Mouse (Mus musculus) ovary, adult 18-20 months (tissue): ENCODE data around the gene Naa35.
A peak's percentile ranks its signal among the peaks of the same experiment; 100 is the strongest.

Experiments used
- DNase-seq: peaks from one replicate; pipeline ENCODE4 v3.0.0; 2022; ENCODE audit warnings: low spot score, mixed read lengths

Naa35 gene

GRCm38 (mm10) chr13:59671521-59671920, 86.5 kb downstream of the Naa35 start:
- DNase-seq: no peak

- no peak for DNase-seq
Measured at GRCm38 (mm10) chr13:59672248-59672647, 87.2 kb downstream of the Naa35 start.

GRCm38 (mm10) chr13:59673597-59673996, 88.5 kb downstream of the Naa35 start:
- DNase-seq: no peak

GRCm38 (mm10) chr13:59674215-59674614, 89.2 kb downstream of the Naa35 start:
- DNase-seq: no peak

GRCm38 (mm10) chr13:59674761-59675150, 89.7 kb downstream of the Naa35 start:
- DNase-seq: no peak

- peak; percentile 29 for DNase-seq
Measured at GRCm38 (mm10) chr13:59675151-59676011, 90.3 kb downstream of the Naa35 start, which contains the start of gene Golm1. Gene Golm1 (minus strand): TSS chr13:59675811.

- no peak for DNase-seq
Measured at GRCm38 (mm10) chr13:59676316-59677229, 91.5 kb downstream of the Naa35 start.

GRCm38 (mm10) chr13:59679306-59679705, 94.2 kb downstream of the Naa35 start:
- no peak for DNase-seq

- no peak for DNase-seq
Measured at GRCm38 (mm10) chr13:59679908-59680307, 94.8 kb downstream of the Naa35 start.

GRCm38 (mm10) chr13:59682629-59683028, 97.6 kb downstream of the Naa35 start:
- DNase-seq: no peak

- no peak for DNase-seq
Measured at GRCm38 (mm10) chr13:59685236-59685635, 100.2 kb downstream of the Naa35 start.
